Mouse (Mus musculus) heart, embryonic 14.5 days (tissue): Measurements from ENCODE around the gene Hnmt. TPM values are rescaled to one million over a fixed set of nuclear protein-coding genes. Genes with fewer than 3 reads are reported as not detected.
"Not testable (repeated sequence)": the region's sequence is repeated elsewhere in the genome, so short reads cannot be mapped to it uniquely, and the experiment has no call there.

Experiments
- ATAC-seq: fragments of 200-750 bp; cut with Nextera tagmentation; 2 replicates; pipeline ENCODE4 v1.8.0; 2017; ENCODE audit warnings: low read depth, moderate TSS enrichment; ENCODE audit not compliant: insufficient number of reproducible peaks, insufficient read depth, low FRiP score
- H3K27ac ChIP-seq, 2 experiments: fragments of 200-500 bp in 1 of 2; fragments of 300-500 bp in 1 of 2; sonication (generic) in 1 of 2; replicated peaks in 1 of 2; 2 replicates each; pipeline ENCODE4 v1.5.1; 2012 to 2014; ENCODE audit warnings: low read depth in 2 of 2, low read length in 2 of 2, control low read depth in 1 of 2, mild to moderate bottlenecking in 1 of 2, mixed read lengths in 1 of 2; ENCODE audit not compliant: control insufficient read depth in 1 of 2, insufficient read depth in 1 of 2
- H3K27me3 ChIP-seq: fragments of 300-500 bp; sonication (generic); 2 replicates; pipeline ENCODE4 v1.6.1; 2014; ENCODE audit warnings: mild to moderate bottlenecking, low read length, control low read depth; ENCODE audit not compliant: control insufficient read depth, insufficient read depth
- H3K36me3 ChIP-seq: fragments of 300-500 bp; sonication (generic); 2 replicates; pipeline ENCODE4 v1.6.1; 2014; ENCODE audit warnings: mild to moderate bottlenecking, control low read depth, low read length, mixed read lengths; ENCODE audit not compliant: control insufficient read depth, insufficient read depth
- H3K4me1 ChIP-seq, 2 experiments: fragments of 200-500 bp in 1 of 2; fragments of 300-500 bp in 1 of 2; sonication (generic) in 1 of 2; 2 replicates each; pipeline ENCODE4 v1.6.1; 2012 to 2014; ENCODE audit warnings: low read length in 2 of 2, control low read depth in 1 of 2, mixed read lengths in 1 of 2; ENCODE audit not compliant: control insufficient read depth in 2 of 2, insufficient read depth in 2 of 2
- H3K4me2 ChIP-seq: fragments of 300-500 bp; sonication (generic); 2 replicates; pipeline ENCODE4 v1.6.1; 2014; ENCODE audit warnings: mild to moderate bottlenecking, low read length
- H3K4me3 ChIP-seq, 2 experiments: fragments of 200-500 bp in 1 of 2; fragments of 300-500 bp in 1 of 2; sonication (generic) in 1 of 2; 2 replicates each; pipeline ENCODE4 v1.5.1; 2012 to 2014; ENCODE audit warnings: low read length in 2 of 2, mild to moderate bottlenecking in 2 of 2, control low read depth in 1 of 2, low read depth in 1 of 2, moderate library complexity in 1 of 2; ENCODE audit not compliant: control insufficient read depth in 1 of 2, insufficient read depth in 1 of 2
- H3K9ac ChIP-seq: fragments of 300-500 bp; sonication (generic); 2 replicates; pipeline ENCODE4 v1.6.1; 2014; ENCODE audit warnings: mild to moderate bottlenecking, low read length
- H3K9me3 ChIP-seq: fragments of 300-500 bp; sonication (generic); 2 replicates; pipeline ENCODE4 v1.6.1; 2016; ENCODE audit warnings: low read length, control low read depth; ENCODE audit not compliant: control insufficient read depth
- WGBS: fragments of 180-500 bp; shearing (Covaris S2); extraction: QIAGEN DNeasy Blood & Tissue Kit; methylation state at CpG from one replicate; pipeline ENCODE4 v1.1.7; 2014; 5-methylcytosine and 5-hydroxymethylcytosine counted together
- polyA plus RNA-seq: library from polyadenylated mRNA; unstranded; fragments of >200 nt; fragmentation: Nextera tagmentation; extraction: Ambion mirVana; gene quantifications from 2 replicates; pipeline ENCODE4 v1.2.1, GENCODE M21; 2014

Hnmt gene
- polyA plus RNA-seq, 1 experiment from 2014 or later, result 6.0 TPM

DNA sequence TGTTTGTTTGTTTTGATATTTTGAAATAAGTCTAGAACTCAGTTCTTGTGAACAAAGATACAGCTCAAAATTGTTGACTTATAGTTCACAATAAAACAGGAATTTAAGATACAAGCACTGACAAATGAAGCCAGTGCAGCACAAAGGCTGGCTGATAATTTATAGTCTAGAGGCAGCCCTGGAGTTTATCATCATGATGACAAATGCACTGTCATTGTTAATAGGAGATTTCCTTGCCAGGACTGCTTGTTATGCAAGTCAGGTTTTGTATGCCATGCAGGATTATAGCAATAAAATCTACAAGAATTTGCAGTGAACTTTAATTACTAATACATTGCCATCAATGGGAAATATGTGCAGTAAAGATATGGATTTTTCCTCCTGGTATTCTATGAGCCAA is 61.9 kb downstream of the Hnmt start:
- Histone ChIP-seq H3K27me3 (no peaks in the 10 kb centered on the region), H3K4me2 (no peak overlapping the region), H3K9me3 (no peaks in the 10 kb centered on the region), H3K36me3 (no peaks in the 10 kb centered on the region), H3K27ac (no peak overlapping the region), H3K4me3 (no peak overlapping the region), H3K4me1 (no peaks in the 10 kb centered on the region), H3K9ac (no peak overlapping the region)
- ATAC-seq, result no peak

DNA sequence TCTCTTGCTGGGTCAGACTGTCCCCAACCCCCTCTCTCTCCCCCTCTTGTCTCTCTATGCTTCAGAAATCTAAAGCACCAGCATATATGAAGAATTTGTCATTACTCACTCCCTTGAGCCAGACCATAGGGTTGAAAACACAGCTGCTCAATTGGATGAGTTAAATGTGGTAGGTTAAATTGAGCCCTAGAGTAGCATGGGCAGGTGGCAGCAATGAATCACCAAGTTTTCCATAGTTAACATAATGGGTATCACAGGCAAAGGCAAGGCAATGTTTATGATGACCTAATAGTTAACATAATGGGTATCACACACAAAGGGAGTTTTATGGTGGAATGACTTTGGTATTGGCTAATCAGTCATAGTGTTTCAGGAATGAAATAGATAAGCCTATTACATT is 65.9 kb downstream of the Hnmt start:
- no peak overlapping the region for H3K4me2 ChIP-seq
- no peaks in the 10 kb centered on the region for H3K9me3 ChIP-seq
- ATAC-seq, result no peak
- H3K4me1 ChIP-seq, result no peaks in the 10 kb centered on the region
- no peaks in the 10 kb centered on the region for H3K36me3 ChIP-seq
- no peak overlapping the region for H3K27ac ChIP-seq
- H3K27me3 ChIP-seq, result no peaks in the 10 kb centered on the region
- no peak overlapping the region for H3K4me3 ChIP-seq
- no peak overlapping the region for H3K9ac ChIP-seq

DNA sequence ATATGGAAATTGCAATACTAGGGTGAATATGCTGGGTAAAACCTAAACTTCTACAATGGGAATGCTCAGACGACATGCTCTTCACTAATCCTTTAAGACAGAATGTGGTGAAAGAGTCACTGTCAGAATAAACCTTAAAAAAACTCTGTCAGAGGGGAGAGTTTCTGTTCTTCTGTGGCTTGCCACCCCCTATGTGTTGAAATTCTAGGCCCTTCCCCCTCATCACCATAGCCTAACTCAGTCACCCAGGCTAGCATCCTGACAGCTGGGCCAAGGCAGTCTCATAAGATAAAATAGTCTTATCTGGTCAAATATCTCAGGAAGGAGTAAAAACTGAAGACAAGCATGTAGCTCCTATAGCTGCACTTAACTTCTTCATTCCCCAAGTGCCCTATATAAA is 66.3 kb downstream of the Hnmt start:
- Histone ChIP-seq H3K4me1 (no peaks in the 10 kb centered on the region), H3K27ac (no peak overlapping the region), H3K36me3 (no peaks in the 10 kb centered on the region), H3K4me3 (no peak overlapping the region), H3K9ac (no peak overlapping the region), H3K27me3 (no peaks in the 10 kb centered on the region), H3K4me2 (no peak overlapping the region), H3K9me3 (no peaks in the 10 kb centered on the region)
- WGBS, result 70% methylated on average over 1 of the region's 1 CpGs
- ATAC-seq, result no peak

DNA sequence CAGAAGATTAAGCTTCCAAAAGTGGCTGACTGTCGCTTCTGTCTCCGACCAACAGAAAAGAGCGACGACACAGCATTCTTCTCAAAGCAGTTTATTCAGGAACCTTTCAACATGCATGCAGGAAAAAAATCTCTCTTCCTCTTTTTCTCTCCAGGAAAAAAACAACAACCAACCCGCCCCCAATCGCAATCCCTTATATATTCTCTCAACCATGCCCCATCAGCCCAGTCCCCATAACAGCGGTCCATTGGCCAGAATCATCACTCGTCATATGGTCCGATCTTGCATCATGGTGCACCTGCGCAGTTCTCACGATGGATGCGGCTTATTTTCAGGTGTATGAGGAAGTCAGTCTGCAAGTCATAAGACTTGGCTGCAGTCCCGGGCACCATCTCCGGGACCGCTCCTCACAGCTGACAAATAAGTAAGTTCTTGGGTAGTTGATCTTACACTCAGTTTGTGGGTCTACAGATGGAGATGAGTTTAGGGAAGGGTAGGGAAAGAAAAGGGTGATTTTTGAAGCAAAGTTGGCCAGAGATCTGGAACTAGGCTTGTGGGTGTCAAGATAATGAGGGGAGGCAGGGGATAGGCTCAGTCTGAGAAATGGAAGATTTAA is 88.4 kb downstream of the Hnmt start:
- H3K9ac ChIP-seq, H3K27me3 ChIP-seq, H3K36me3 ChIP-seq, H3K4me1 ChIP-seq, H3K27ac ChIP-seq, H3K9me3 ChIP-seq, H3K4me2 ChIP-seq, H3K4me3 ChIP-seq, ATAC-seq: not testable (repeated sequence)
- WGBS, result 88% methylated on average over 15 of the region's 15 CpGs

Other genes starting within 250 kb of the Hnmt start
- not detected in 2 replicates for gene Tbpl2, start 47.2 kb upstream of the Hnmt start, polyA plus RNA-seq
- gene Il1f8, start 103.8 kb upstream of the Hnmt start, polyA plus RNA-seq, result not detected in 2 replicates
- not detected in 2 replicates for gene Il1f9, start 137.1 kb upstream of the Hnmt start, polyA plus RNA-seq
- gene Il1f6, start 166.0 kb upstream of the Hnmt start, polyA plus RNA-seq, result not detected in 2 replicates
- not detected in 2 replicates for gene Il1f5, start 227.6 kb upstream of the Hnmt start, polyA plus RNA-seq
- not detected in 2 replicates for gene Il1f10, start 241.8 kb upstream of the Hnmt start, polyA plus RNA-seq